Mouse (Mus musculus): ENCODE data around the gene Filip1. TPM values are rescaled to one million over a fixed set of nuclear protein-coding genes. Genes with fewer than 3 reads are reported as not detected.

Gene Filip1
- total RNA-seq, 2 experiments from 2014 or later, result 58.1 to 81.5 TPM

DNA sequence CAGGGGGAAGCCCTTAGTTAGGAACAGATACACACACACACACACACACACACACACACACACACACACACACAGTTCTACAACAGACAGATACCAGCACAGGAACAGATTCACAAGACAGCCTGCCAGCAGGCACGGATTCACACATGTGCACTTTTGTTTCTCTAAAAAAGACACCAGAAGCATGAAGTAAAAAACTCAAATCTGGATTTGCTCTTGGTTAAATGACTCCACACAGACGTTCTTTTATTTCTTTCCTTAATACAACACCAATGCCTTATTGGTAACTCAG lies 226.9 kb downstream of the Filip1 start:
- DNase-seq (ENCODE audit: low spot score in 2 of 2), result no peak

DNA sequence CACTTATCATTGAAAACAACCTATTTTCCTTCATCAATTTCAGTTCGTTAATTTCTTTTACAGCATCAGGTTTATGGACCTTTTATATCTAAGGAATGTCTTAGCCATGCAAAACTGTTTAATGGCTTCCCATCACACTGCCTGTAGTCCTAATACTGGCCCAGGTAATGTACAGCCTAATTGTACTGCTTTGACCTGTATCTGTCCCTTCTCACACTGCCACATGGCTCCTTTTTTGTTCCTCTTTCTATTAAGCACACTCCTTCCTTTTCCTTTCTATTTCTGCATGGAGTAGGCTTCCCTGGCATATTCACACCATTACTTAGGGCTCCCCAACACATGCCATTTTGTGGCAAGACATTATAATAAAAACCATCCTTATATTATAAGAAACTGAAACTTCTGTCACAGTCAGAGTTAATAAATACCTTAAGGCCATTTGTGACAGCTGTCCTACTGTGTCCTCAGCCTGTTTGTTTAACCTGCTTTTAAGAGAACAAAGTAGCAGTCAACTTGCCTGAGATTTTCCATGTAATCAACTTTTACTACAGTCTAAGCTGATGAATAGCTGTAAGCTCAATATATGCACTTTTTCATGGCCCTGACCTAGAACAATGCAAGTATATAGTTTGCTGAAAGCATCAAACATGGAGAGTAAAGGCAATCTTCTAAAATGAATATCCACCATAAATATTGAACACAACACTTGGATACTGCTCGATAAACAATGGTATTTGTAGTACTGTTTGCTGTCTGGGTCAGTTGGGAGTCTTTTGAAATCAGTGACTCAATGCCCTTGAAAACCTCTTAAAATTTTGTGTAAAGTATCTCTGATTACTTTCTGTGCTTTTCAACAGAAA lies 227.5 kb downstream of the Filip1 start:
- no peak for DNase-seq (ENCODE audit: low spot score in 2 of 2)

- DNase-seq (ENCODE audit: low spot score in 2 of 2), result no peak
Observed at GRCm38 (mm10) chr9:79784439-79784838, 228.2 kb downstream of the Filip1 start.

DNA sequence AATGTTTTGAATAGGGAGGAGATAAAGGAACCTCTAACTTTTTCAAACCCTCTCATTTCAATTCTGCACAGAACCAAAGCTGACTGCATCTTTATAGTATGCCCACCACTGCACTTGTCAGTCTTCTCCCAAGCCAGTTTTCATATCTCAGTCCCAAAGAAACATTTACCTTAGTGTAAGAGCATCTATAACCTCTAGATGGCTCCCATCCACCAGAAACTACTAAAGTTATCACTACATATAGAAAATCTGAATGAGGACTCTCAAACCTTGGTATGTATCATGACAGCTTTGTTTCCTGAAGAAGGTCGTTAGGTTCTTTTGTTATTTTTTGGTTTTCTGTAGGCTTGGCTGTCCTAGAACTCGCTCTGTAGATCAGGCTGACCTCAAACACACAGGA lies 233.3 kb downstream of the Filip1 start:
- DNase-seq (ENCODE audit: low spot score in 2 of 2), result no peak

GRCm38 (mm10) chr9:79766991-79767545 lies 245.6 kb downstream of the Filip1 start:
- DNase-seq (ENCODE audit: low spot score in 2 of 2), result no peak

DNA sequence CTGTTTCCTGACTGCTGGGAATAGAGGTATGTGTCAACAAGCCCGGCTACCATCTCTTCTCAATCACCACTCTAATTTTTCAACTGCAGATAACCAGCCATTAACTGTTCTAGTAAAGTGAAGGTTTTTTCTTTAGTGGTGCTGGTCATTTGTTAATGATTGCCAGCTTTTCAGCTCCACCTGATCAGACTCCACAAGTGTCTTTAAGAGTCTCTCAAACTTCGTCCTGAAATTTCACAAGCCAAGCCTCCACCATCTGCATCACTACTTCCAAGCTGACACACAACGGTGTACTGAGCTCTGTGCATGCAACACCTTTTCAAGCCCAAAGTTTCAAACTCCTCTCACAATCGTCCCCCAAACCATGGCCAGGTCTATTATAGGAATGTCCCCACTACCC lies 247.3 kb downstream of the Filip1 start:
- no peak for DNase-seq (ENCODE audit: low spot score in 2 of 2)

Other genes with a start within 250 kb of the Filip1 start
- gene Tmem30a, start 219.3 kb downstream of the Filip1 start, total RNA-seq (2021), result 100 to 1,000 TPM; 103 to 134 TPM
- 100 to 1,000 TPM in 1 of 2 experiments, 10 to 100 TPM in 1; 99.2 to 111 TPM for gene Senp6, start 54.1 kb upstream of the Filip1 start, total RNA-seq (2021)
- gene Myo6, start 152.2 kb upstream of the Filip1 start, total RNA-seq (2021), result 10 to 100 TPM; 26.1 to 30.2 TPM